ENCODE assay signal across 9 mouse cellular contexts in genomic region chr12:50549860-50550555, GRCm38 (mm10).
DNase-seq lines count a peak whose midpoint lies in the region; ATAC-seq and TF ChIP-seq lines count a peak whose summit lies in the region.
"Had no signal": no experiment of that assay in that cellular context is flagged by ENCODE, and none has a peak within 500 bp of the region (broad histone marks: within the 10 kb centered on the region; RNA-seq: fewer than 3 reads in every experiment).

No protein-coding gene starts in this region.

- 69% methylated on average over 8 of the region's 8 CpGs for WGBS in kidney, adult 2 months
- 84% methylated on average over 8 of the region's 8 CpGs for WGBS in kidney, embryonic 16.5 days
- 81% methylated on average over 8 of the region's 8 CpGs for WGBS in intestine, embryonic 15.5 days

- no peaks in the 10 kb centered on the region for H3K9me3 ChIP-seq in kidney, embryonic 16.5 days (ENCODE audit: low read length)
- no peaks in the 10 kb centered on the region for H3K9me3 ChIP-seq in intestine, embryonic 15.5 days
- H3K9me3 ChIP-seq: midbrain, embryonic 12.5 days had no signal

- peak; percentile 29 for DNase-seq in kidney, adult 2 months
- DNase-seq in adrenal gland, postnatal 25 days = peak; percentile 74
- DNase-seq in frontal cortex, postnatal 25 days (ENCODE audit: low spot score in 2 of 2) = peak; percentile 33 to 46
- DNase-seq in layer of hippocampus, postnatal 10 days (ENCODE audit: low spot score in 2 of 2) = peak; percentile 59 to 77
- DNase-seq in skeletal muscle tissue, adult 2 months (ENCODE audit: low read depth, low spot score) = peak; percentile 18
- no peak for DNase-seq in spleen, postnatal 14 days (ENCODE audit: low spot score in 2 of 2)

- H3K4me3 ChIP-seq in kidney, adult 2 months (ENCODE audit: insufficient read depth, low read depth, low read length) = no peak overlapping the region
- no peak overlapping the region for H3K4me3 ChIP-seq in kidney, embryonic 16.5 days (ENCODE audit: low read length)
- H3K4me3 ChIP-seq in intestine, embryonic 15.5 days (replicated peaks) = no peak overlapping the region
- H3K4me3 ChIP-seq: midbrain, embryonic 12.5 days had no signal

- H3K4me1 ChIP-seq in kidney, adult 2 months (ENCODE audit: control insufficient read depth, insufficient read depth, low read length) = peaks cover 4% of the 10 kb centered on the region; the same call in 1 of the 2 replicates
- H3K4me1 ChIP-seq in kidney, embryonic 16.5 days (ENCODE audit: insufficient read depth, low read length) = no peaks in the 10 kb centered on the region
- H3K4me1 ChIP-seq in intestine, embryonic 15.5 days (replicated peaks) = no peaks in the 10 kb centered on the region

- no peak for TF ChIP-seq CTCF in kidney, adult 2 months (conservative IDR thresholded peaks at IDR 0.05; ENCODE audit: insufficient read depth, insufficient read length, low read depth, low read length)

- no peaks in the 10 kb centered on the region for H3K27me3 ChIP-seq in kidney, adult 2 months (replicated peaks; ENCODE audit: control insufficient read depth, insufficient read depth, low read length)
- H3K27me3 ChIP-seq in kidney, embryonic 16.5 days (ENCODE audit: insufficient read depth, low read length) = no peaks in the 10 kb centered on the region
- no peaks in the 10 kb centered on the region for H3K27me3 ChIP-seq in intestine, embryonic 15.5 days (replicated peaks)
- H3K27me3 ChIP-seq: midbrain, embryonic 12.5 days had no signal

- no peak for TF ChIP-seq POLR2A in kidney, adult 2 months (IDR thresholded peaks at IDR 0.05; ENCODE audit: low read depth, low read length)

- H3K4me2 ChIP-seq in kidney, embryonic 16.5 days (replicated peaks; ENCODE audit: low read depth, low read length) = no peak overlapping the region
- H3K4me2 ChIP-seq in intestine, embryonic 15.5 days (replicated peaks) = no peak overlapping the region
- H3K4me2 ChIP-seq: midbrain, embryonic 12.5 days had no signal

- no peak for ATAC-seq in kidney, embryonic 16.5 days (ENCODE audit: low FRiP score, low TSS enrichment)
- ATAC-seq in intestine, embryonic 15.5 days = no peak

- no peak overlapping the region for H3K27ac ChIP-seq in kidney, adult 2 months (ENCODE audit: insufficient read depth, low read depth, low read length)
- H3K27ac ChIP-seq in kidney, embryonic 16.5 days (ENCODE audit: low read length) = no peak overlapping the region
- H3K27ac ChIP-seq in intestine, embryonic 15.5 days = no peak overlapping the region
- H3K27ac ChIP-seq: midbrain, embryonic 12.5 days had no signal

- H3K9ac ChIP-seq in kidney, embryonic 16.5 days (replicated peaks; ENCODE audit: low read length) = no peak overlapping the region
- no peak overlapping the region for H3K9ac ChIP-seq in intestine, embryonic 15.5 days
- H3K9ac ChIP-seq: midbrain, embryonic 12.5 days had no signal

- H3K36me3 ChIP-seq in kidney, adult 2 months (ENCODE audit: control insufficient read depth, insufficient read depth, low read length) = no peaks in the 10 kb centered on the region
- no peaks in the 10 kb centered on the region for H3K36me3 ChIP-seq in kidney, embryonic 16.5 days (ENCODE audit: insufficient read depth, low read length)
- no peaks in the 10 kb centered on the region for H3K36me3 ChIP-seq in intestine, embryonic 15.5 days
- H3K36me3 ChIP-seq: midbrain, embryonic 12.5 days had no signal

Comparison
In these comparisons a context has a peak if more than half of its experiments do, and no peak if none do; other contexts are left out.
1. DNase-seq: peak in kidney, adult 2 months (single experiment), adrenal gland, postnatal 25 days (single experiment), frontal cortex, postnatal 25 days (2 of 2), layer of hippocampus, postnatal 10 days (2 of 2) and skeletal muscle tissue, adult 2 months (single experiment); none in spleen, postnatal 14 days (0 of 2).